Mouse (Mus musculus) lung, embryonic 14.5 days (tissue): ENCODE results near the gene Tmtc4. TPM values are rescaled to one million over a fixed set of nuclear protein-coding genes. Genes with fewer than 3 reads are reported as not detected.

Experiments
- ATAC-seq: fragments of 200-750 bp; cut with Nextera tagmentation; 2 replicates; pipeline ENCODE4 v1.8.0; 2017; ENCODE audit warnings: mild to moderate bottlenecking, moderate TSS enrichment, moderate library complexity; ENCODE audit not compliant: insufficient read depth
- DNase-seq: peaks from one replicate; pipeline ENCODE4 v3.0.0-alpha.2; 2015
- H3K27ac ChIP-seq: fragments of 300-500 bp; sonication (generic); 2 replicates; pipeline ENCODE4 v1.5.1; 2014; ENCODE audit warnings: low read depth, mild to moderate bottlenecking, moderate library complexity
- H3K27me3 ChIP-seq: fragments of 300-500 bp; sonication (generic); 2 replicates; pipeline ENCODE4 v1.6.1; 2014; ENCODE audit warnings: low read length, control low read depth; ENCODE audit not compliant: insufficient read depth
- H3K36me3 ChIP-seq: fragments of 300-500 bp; sonication (generic); 2 replicates; pipeline ENCODE4 v1.6.1; 2014; ENCODE audit warnings: control low read depth; ENCODE audit not compliant: insufficient read depth
- H3K4me1 ChIP-seq: fragments of 300-500 bp; sonication (generic); 2 replicates; pipeline ENCODE4 v1.6.1; 2014; ENCODE audit warnings: antibody characterized with exemption, control low read depth; ENCODE audit not compliant: insufficient read depth
- H3K4me2 ChIP-seq: fragments of 300-500 bp; sonication (generic); 2 replicates; pipeline ENCODE4 v1.6.1; 2014; ENCODE audit warnings: mild to moderate bottlenecking
- H3K4me3 ChIP-seq: fragments of 300-500 bp; sonication (generic); 2 replicates; pipeline ENCODE4 v1.5.1; 2014; ENCODE audit warnings: low read depth, low read length
- H3K9ac ChIP-seq: fragments of 300-500 bp; sonication (generic); 2 replicates; pipeline ENCODE4 v1.6.1; 2014
- H3K9me3 ChIP-seq: fragments of 300-500 bp; sonication (generic); 2 replicates; pipeline ENCODE4 v1.6.1; 2016; ENCODE audit warnings: low read depth, low read length, control low read depth
- CTCF ChIP-seq: IDR thresholded peaks from 2 replicates; pipeline ENCODE4 v1.5.1; 2016; ENCODE audit warnings: antibody characterized with exemption, low read depth
- WGBS: fragments of 180-500 bp; shearing (Covaris S2); extraction: QIAGEN DNeasy Blood & Tissue Kit; methylation state at CpG from one replicate; pipeline ENCODE4 v1.1.7; 2014; 5-methylcytosine and 5-hydroxymethylcytosine counted together
- polyA plus RNA-seq: library from polyadenylated mRNA; unstranded; fragments of >200 nt; fragmentation: Nextera tagmentation; extraction: Ambion mirVana; gene quantifications from 2 replicates; pipeline ENCODE4 v1.2.1, GENCODE M21; 2014

Gene Tmtc4
- polyA plus RNA-seq, 1 experiment from 2014 or later, result 18.6 TPM

- no peak overlapping the region for H3K9ac ChIP-seq
- WGBS, result 72% methylated on average over 6 of the region's 6 CpGs
- DNase-seq, result no peak
Measured at GRCm38 (mm10) chr14:122875636-122876035, 108.2 kb downstream of the Tmtc4 start.

DNA sequence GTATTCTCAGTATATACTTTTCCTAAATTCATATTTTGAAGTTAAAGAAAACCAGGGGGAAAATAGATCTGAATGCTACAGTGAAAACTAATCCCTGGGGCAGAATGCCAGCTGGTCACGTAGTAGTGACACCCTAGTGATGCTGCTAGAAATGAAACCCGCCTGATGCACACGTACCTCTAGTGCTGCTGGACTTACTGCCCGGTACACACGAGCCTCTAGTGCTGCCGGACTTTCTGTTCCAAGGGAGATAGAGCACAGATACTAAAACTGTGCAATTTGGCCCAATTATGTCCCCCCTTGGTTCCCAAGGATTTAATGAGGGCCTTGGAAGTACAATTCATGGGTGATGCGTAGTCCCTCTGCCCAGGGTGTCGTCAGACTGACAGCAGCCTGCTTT is 108.8 kb downstream of the Tmtc4 start:
- no peak overlapping the region for H3K9ac ChIP-seq

More at GRCm38 (mm10) chr14:122875636-122876035, 108.2 kb downstream of the Tmtc4 start:
- Histone ChIP-seq H3K9me3 (no peaks in the 10 kb centered on the region), H3K4me1 (no peaks in the 10 kb centered on the region), H3K4me3 (no peak overlapping the region), H3K27ac (no peak overlapping the region), H3K27me3 (no peaks in the 10 kb centered on the region), H3K36me3 (no peaks in the 10 kb centered on the region), H3K4me2 (no peak overlapping the region)
- no peak for TF ChIP-seq CTCF
- no peak for ATAC-seq

DNA sequence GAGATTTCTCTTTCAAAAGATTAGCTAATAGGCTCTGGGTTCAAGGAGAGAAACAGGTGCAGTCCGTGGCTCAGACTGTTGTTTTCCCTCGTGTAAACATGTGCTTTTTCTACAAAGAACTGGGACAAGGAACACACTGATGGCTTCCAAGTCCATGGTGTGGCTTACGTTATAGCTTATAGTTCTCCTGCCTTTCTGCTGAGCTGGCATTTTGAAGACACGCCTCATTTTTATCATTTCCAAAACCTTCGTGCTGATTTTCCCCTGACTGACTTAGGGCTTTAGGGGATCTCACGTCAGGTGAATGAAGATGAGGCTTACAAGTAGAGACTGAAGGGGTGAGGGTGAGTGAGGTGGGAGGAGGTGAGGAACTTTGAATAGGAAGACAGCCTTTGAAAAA is 111.2 kb downstream of the Tmtc4 start:
- no peak for ATAC-seq
- Histone ChIP-seq H3K4me2 (no peak overlapping the region), H3K27ac (no peak overlapping the region), H3K36me3 (no peaks in the 10 kb centered on the region), H3K4me1 (no peaks in the 10 kb centered on the region), H3K27me3 (no peaks in the 10 kb centered on the region), H3K4me3 (no peak overlapping the region), H3K9ac (no peak overlapping the region), H3K9me3 (no peaks in the 10 kb centered on the region)
- 69% methylated on average over 6 of the region's 6 CpGs for WGBS
- no peak for DNase-seq
- no peak for TF ChIP-seq CTCF

More for the DNA sequence above, 108.8 kb downstream of the Tmtc4 start:
- DNase-seq (no peak), ATAC-seq (no peak)
- H3K27ac ChIP-seq, result no peak overlapping the region
- no peaks in the 10 kb centered on the region for H3K4me1 ChIP-seq
- H3K27me3 ChIP-seq, result no peaks in the 10 kb centered on the region
- WGBS, result 73% methylated on average over 8 of the region's 8 CpGs
- no peaks in the 10 kb centered on the region for H3K9me3 ChIP-seq
- TF ChIP-seq CTCF, result no peak
- H3K4me3 ChIP-seq, result no peak overlapping the region
- H3K4me2 ChIP-seq, result no peak overlapping the region
- H3K36me3 ChIP-seq, result no peaks in the 10 kb centered on the region

DNA sequence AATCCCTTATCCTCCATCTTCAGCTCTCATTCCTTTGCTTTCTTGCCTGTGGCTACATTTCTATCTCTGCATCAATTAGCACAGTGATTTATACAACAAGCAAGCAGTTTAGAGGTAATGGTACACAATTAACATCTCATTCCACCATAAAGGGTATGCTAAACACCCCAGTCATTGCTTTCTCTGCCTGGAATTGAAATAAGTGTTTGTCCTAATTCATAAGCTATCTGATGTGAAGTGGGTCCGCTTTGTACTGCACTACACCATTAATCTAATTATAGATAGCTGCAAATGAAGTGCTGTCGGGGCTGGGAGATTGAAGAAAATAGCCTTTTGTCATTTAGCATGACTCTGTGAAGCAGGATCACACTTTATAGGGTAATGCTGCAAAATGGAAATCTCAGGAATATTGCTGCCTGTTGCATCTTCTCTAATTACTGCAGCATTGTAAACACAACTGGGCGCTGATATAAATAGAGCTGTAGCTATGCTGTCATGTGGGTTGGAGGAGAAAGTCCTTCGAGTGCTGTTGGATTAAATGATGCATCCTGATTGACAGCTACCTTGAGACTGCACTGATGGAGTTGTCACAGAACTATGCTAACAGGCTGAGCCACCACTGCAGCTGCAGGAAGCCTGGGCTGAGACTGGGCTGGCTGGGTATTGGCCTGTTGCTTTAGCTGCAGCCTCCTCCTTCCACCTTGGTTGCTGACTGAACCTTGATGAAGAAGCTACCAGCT is 111.8 kb downstream of the Tmtc4 start:
- no peak for TF ChIP-seq CTCF
- Histone ChIP-seq H3K9ac (no peak overlapping the region), H3K36me3 (no peaks in the 10 kb centered on the region), H3K9me3 (no peaks in the 10 kb centered on the region), H3K4me1 (no peaks in the 10 kb centered on the region), H3K27me3 (no peaks in the 10 kb centered on the region), H3K27ac (no peak overlapping the region), H3K4me3 (no peak overlapping the region), H3K4me2 (no peak overlapping the region)
- no peak for ATAC-seq
- no peak for DNase-seq
- 49% methylated on average over 4 of the region's 4 CpGs for WGBS

DNA sequence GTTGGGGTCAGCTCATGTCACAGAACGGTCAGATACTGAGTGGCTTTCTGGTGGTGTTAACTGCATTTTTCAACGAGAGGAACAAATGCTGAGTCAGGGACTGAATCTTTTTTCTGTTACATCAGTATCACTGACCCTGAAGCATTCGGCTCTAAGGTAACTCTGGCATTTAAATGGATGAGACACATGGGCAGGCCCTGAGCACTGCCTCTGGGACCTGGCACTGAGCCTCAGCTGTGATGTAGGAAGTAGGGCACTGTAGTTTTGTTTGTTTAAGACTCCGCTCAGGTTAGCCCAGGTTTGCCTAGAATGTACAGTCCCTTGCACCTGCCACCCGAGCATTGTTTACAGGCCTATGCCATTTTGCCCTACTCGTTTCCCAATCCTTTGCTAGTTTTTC is 114.0 kb downstream of the Tmtc4 start:
- Histone ChIP-seq H3K4me2 (no peak overlapping the region), H3K36me3 (no peaks in the 10 kb centered on the region), H3K9me3 (no peaks in the 10 kb centered on the region), H3K27me3 (no peaks in the 10 kb centered on the region), H3K4me3 (no peak overlapping the region), H3K9ac (no peak overlapping the region), H3K4me1 (no peaks in the 10 kb centered on the region), H3K27ac (no peak overlapping the region)
- ATAC-seq, result no peak
- DNase-seq, result no peak
- no peak for TF ChIP-seq CTCF
- WGBS, result 67% methylated on average over 6 of the region's 6 CpGs

Other genes starting within 250 kb of the Tmtc4 start
- gene Ggact, start 70.3 kb downstream of the Tmtc4 start, polyA plus RNA-seq, result 15.5 and 16.1 TPM in 2 replicates